Mouse (Mus musculus): ENCODE data around the gene Gm49333. TPM values are rescaled to one million over a fixed set of nuclear protein-coding genes. Genes with fewer than 3 reads are reported as not detected.

Gm49333 gene
- total RNA-seq, 2 experiments from 2014 or later: not detected

DNA sequence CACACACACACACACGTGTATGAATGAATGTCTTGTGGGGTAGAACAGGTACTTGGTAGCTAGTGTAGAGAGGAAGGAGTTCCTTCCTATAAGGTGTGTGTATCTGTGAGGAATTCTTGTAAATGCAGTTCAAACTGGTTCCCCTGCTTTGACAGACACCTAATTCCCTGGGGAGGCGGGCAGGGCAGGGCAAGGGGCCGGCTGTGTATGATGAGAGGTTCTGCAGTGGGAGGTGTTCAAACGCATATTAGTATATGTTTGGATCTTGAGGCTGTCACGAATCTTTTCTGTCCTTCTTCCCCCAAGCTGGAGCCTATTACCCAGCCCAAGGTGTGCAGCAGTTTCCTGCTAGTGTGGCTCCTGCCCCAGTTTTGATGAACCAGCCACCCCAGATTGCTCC lies 66.0 kb downstream of the Gm49333 start:
- no peak for ATAC-seq (replicated peaks; ENCODE audit: poor library complexity)

- ATAC-seq (replicated peaks; ENCODE audit: poor library complexity): peak; percentile 90
Measured at GRCm38 (mm10) chr16:20677974-20678675, 66.7 kb downstream of the Gm49333 start.

DNA sequence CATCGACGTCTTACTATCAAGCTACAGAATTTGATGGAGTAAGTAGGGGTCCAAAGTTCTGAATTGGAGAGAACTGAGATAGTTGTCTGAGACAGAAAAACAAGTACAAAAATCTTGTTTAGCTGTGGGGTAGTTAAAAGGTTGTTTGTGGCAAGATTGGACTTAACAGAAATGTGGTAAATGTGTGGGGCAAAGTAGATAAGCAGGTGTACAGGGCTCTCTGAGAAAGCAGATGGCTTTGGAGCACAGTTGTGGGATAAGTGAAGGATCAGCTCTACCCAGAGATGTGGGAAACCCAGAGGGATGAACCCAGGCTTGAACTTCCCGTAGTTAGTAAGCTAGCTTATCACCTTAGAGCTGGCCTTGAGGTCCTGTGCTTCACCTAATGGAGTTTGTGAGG lies 79.4 kb downstream of the Gm49333 start:
- peak; percentile 32 for ATAC-seq (replicated peaks; ENCODE audit: poor library complexity)

- ATAC-seq (replicated peaks; ENCODE audit: poor library complexity): no peak
Measured at GRCm38 (mm10) chr16:20691617-20692016, 80.2 kb downstream of the Gm49333 start.

GRCm38 (mm10) chr16:20692241-20692965 lies 81.0 kb downstream of the Gm49333 start:
- no peak for ATAC-seq (replicated peaks; ENCODE audit: poor library complexity)

DNA sequence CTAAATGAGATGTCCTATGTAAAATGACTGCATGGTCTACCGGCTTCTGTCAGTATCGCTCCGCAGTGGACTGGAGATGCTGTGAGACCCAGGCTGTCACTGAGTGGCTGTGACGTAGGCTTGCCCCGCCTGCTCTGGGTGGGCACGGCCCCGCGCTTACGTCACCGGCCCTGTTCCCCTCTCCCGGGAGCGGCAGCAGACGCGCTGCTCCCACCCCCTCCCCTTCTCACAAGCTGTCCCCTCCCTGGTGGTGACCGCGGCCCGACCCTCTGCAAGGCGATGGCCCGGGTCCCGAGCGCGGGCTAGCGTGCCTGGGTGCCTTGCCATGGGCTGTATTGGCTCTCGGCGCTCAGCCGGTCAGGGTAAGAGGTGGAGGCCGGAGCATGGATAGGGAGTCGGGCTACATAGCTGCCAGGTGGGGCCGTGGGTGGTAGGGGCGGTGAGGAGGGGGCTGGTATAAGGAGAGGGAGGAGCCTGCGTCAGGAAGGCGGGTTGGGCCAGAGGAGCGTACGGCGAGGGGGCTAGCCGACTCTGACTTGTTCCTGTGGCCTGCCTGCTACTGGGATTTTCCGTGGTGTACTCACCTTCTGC lies 81.8 kb downstream of the Gm49333 start, which contains the start of gene Fam131a:
Gene Fam131a, plus strand, starts transcription at position 131 of the 591 bp plus-strand sequence.
- ATAC-seq (replicated peaks; ENCODE audit: poor library complexity): peak; percentile 82

DNA sequence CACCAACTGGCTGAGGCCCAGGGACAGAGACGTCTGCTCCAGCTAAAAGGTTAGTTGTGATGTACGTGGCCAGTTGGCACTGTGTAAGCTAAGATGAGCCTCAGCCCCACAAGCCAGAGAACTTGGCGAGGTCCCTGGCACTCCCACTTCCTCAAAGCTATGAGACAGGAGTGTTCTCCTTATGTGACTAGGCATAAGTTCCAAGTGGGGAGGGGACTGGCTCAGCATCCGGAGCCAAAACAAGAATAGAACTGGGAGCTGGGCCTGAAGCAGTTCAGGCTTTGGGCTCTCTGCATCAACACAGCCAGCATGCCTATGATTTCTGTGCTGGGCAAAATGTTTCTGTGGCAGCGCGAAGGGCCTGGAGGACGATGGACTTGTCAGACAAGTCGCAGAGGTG lies 83.4 kb downstream of the Gm49333 start:
- ATAC-seq (replicated peaks; ENCODE audit: poor library complexity): peak; percentile 28; the same call in 1 of the 2 replicates

Other genes starting within 250 kb of the Gm49333 start
- 18.0 and 19.0 TPM in 2 replicates for gene Abcc5, start 185.2 kb upstream of the Gm49333 start, total RNA-seq (2015)
- gene Abcc5, start 185.2 kb upstream of the Gm49333 start, total RNA-seq (2017): 14.1 and 20.2 TPM in 2 replicates
- 58.4 and 64.7 TPM in 2 replicates for gene Eif2b5, start 112.8 kb upstream of the Gm49333 start, total RNA-seq (2015)
- gene Eif2b5, start 112.8 kb upstream of the Gm49333 start, total RNA-seq (2017): 85.8 and 87.2 TPM in 2 replicates
- gene Dvl3, start 94.6 kb upstream of the Gm49333 start, total RNA-seq (2015): 23.5 and 26.7 TPM in 2 replicates
- gene Dvl3, start 94.6 kb upstream of the Gm49333 start, total RNA-seq (2017): 3.2 and 3.3 TPM in 2 replicates
- gene Ap2m1, start 76.1 kb upstream of the Gm49333 start, total RNA-seq (2015): 234 and 286 TPM in 2 replicates
- gene Ap2m1, start 76.1 kb upstream of the Gm49333 start, total RNA-seq (2017): 143 and 149 TPM in 2 replicates
- 21.9 and 28.5 TPM in 2 replicates for gene Abcf3, start 63.0 kb upstream of the Gm49333 start, total RNA-seq (2015)
- 28.4 and 35.7 TPM in 2 replicates for gene Abcf3, start 63.0 kb upstream of the Gm49333 start, total RNA-seq (2017)
- not detected in 2 replicates for gene Vwa5b2, start 22.1 kb upstream of the Gm49333 start, total RNA-seq (2015)
- not detected in 2 replicates for gene Vwa5b2, start 22.1 kb upstream of the Gm49333 start, total RNA-seq (2017)
- 38.4 and 46.5 TPM in 2 replicates for gene Eef1akmt4, start within 50 bp of the Gm49333 start, total RNA-seq (2015)
- gene Eef1akmt4, start within 50 bp of the Gm49333 start, total RNA-seq (2017): 6.4 and 8.0 TPM in 2 replicates
- gene Alg3, start 125 bp downstream of the Gm49333 start, total RNA-seq (2015): 33.2 and 38.5 TPM in 2 replicates
- 20.4 and 21.4 TPM in 2 replicates for gene Alg3, start 125 bp downstream of the Gm49333 start, total RNA-seq (2017)
- gene Camk2n2, start 9.7 kb downstream of the Gm49333 start, total RNA-seq (2015): 0.42 and 0.59 TPM in 2 replicates
- 0.10 and 0.96 TPM in 2 replicates for gene Camk2n2, start 9.7 kb downstream of the Gm49333 start, total RNA-seq (2017)
- gene Ece2, start 18.2 kb downstream of the Gm49333 start, total RNA-seq (2015): 0.20 and 0.32 TPM in 2 replicates
- 0.71 TPM in 1 of 2 replicates, not detected in the other for gene Ece2, start 18.2 kb downstream of the Gm49333 start, total RNA-seq (2017)
- gene Psmd2, start 40.0 kb downstream of the Gm49333 start, total RNA-seq (2015): 113 and 133 TPM in 2 replicates
- gene Psmd2, start 40.0 kb downstream of the Gm49333 start, total RNA-seq (2017): 201 and 230 TPM in 2 replicates
- 164 and 172 TPM in 2 replicates for gene Eif4g1, start 56.7 kb downstream of the Gm49333 start, total RNA-seq (2015)
- 305 and 366 TPM in 2 replicates for gene Eif4g1, start 56.7 kb downstream of the Gm49333 start, total RNA-seq (2017)
- not detected in 2 replicates for gene Fam131a, start 81.6 kb downstream of the Gm49333 start, total RNA-seq (2015)
- 0.17 TPM in 1 of 2 replicates, not detected in the other for gene Fam131a, start 81.6 kb downstream of the Gm49333 start, total RNA-seq (2017)
- gene Polr2h, start 106.1 kb downstream of the Gm49333 start, total RNA-seq (2015): 75.3 and 99.4 TPM in 2 replicates
- 75.1 and 78.2 TPM in 2 replicates for gene Polr2h, start 106.1 kb downstream of the Gm49333 start, total RNA-seq (2017)
- gene Clcn2, start 106.1 kb downstream of the Gm49333 start, total RNA-seq (2015): 0.34 and 1.3 TPM in 2 replicates
- gene Clcn2, start 106.1 kb downstream of the Gm49333 start, total RNA-seq (2017): 1.2 and 1.6 TPM in 2 replicates
- not detected in 2 replicates for gene Chrd, start 121.5 kb downstream of the Gm49333 start, total RNA-seq (2015)
- not detected in 2 replicates for gene Chrd, start 121.5 kb downstream of the Gm49333 start, total RNA-seq (2017)
- not detected in 2 replicates for gene Thpo, start 122.9 kb downstream of the Gm49333 start, total RNA-seq (2015)
- gene Thpo, start 122.9 kb downstream of the Gm49333 start, total RNA-seq (2017): not detected in 2 replicates

Measured in megakaryocyte progenitor cell, adult 5-6 weeks (primary cell).